Mouse (Mus musculus): ENCODE data around the gene Gtf3c3.
A peak's percentile ranks its signal among the peaks of the same experiment; 100 is the strongest.

Gene Gtf3c3

GRCm38 (mm10) chr1:54438340-54439079 lies at the start of gene Gtf3c3:
TSS of gene Gtf3c3 (minus strand) at chr1:54438971.
- peak; percentile 87 to 89 for DNase-seq

- DNase-seq: no peak
These were observed 46.1 kb upstream of the Gtf3c3 start for GRCm38 (mm10) chr1:54484744-54485420.

GRCm38 (mm10) chr1:54480491-54480890 lies 41.7 kb upstream of the Gtf3c3 start:
- no peak for DNase-seq

- DNase-seq: peak; percentile 30 to 34
These were observed 29.9 kb upstream of the Gtf3c3 start for GRCm38 (mm10) chr1:54468662-54469061.

GRCm38 (mm10) chr1:54467366-54467765 lies 28.6 kb upstream of the Gtf3c3 start:
- no peak for DNase-seq

GRCm38 (mm10) chr1:54452116-54452515 lies 13.3 kb upstream of the Gtf3c3 start:
- no peak for DNase-seq

- DNase-seq: no peak
These were observed 10.1 kb upstream of the Gtf3c3 start for GRCm38 (mm10) chr1:54448833-54449232.

- no peak for DNase-seq
These were observed 4.9 kb upstream of the Gtf3c3 start for GRCm38 (mm10) chr1:54443641-54444040.

GRCm38 (mm10) chr1:54439080-54439476 lies 307 bp upstream of the Gtf3c3 start:
- DNase-seq: no peak

- DNase-seq: no peak
These were observed 16.5 kb downstream of the Gtf3c3 start for GRCm38 (mm10) chr1:54422195-54422750.

GRCm38 (mm10) chr1:54421670-54422069 lies 17.1 kb downstream of the Gtf3c3 start:
- no peak for DNase-seq

- no peak for DNase-seq
These were observed 36.0 kb downstream of the Gtf3c3 start for GRCm38 (mm10) chr1:54402736-54403135.

GRCm38 (mm10) chr1:54384221-54384620 lies 54.5 kb downstream of the Gtf3c3 start:
- DNase-seq: peak in 1 of 2 experiments; percentile 12

GRCm38 (mm10) chr1:54380978-54381914 lies 57.5 kb downstream of the Gtf3c3 start:
- DNase-seq: peak; percentile 86 to 90

GRCm38 (mm10) chr1:54377506-54378051 lies 61.2 kb downstream of the Gtf3c3 start:
- peak; percentile 22 to 30 for DNase-seq

GRCm38 (mm10) chr1:54356566-54356965 lies 82.2 kb downstream of the Gtf3c3 start:
- peak; percentile 61 for DNase-seq

- DNase-seq: peak in 1 of 2 experiments; percentile 3
These were observed 83.3 kb downstream of the Gtf3c3 start for GRCm38 (mm10) chr1:54355485-54355884.

- no peak for DNase-seq
These were observed 84.0 kb downstream of the Gtf3c3 start for GRCm38 (mm10) chr1:54354786-54355185.
